Comparison of ENCODE assay signal across 10 mouse cellular contexts in the genomic region with DNA sequence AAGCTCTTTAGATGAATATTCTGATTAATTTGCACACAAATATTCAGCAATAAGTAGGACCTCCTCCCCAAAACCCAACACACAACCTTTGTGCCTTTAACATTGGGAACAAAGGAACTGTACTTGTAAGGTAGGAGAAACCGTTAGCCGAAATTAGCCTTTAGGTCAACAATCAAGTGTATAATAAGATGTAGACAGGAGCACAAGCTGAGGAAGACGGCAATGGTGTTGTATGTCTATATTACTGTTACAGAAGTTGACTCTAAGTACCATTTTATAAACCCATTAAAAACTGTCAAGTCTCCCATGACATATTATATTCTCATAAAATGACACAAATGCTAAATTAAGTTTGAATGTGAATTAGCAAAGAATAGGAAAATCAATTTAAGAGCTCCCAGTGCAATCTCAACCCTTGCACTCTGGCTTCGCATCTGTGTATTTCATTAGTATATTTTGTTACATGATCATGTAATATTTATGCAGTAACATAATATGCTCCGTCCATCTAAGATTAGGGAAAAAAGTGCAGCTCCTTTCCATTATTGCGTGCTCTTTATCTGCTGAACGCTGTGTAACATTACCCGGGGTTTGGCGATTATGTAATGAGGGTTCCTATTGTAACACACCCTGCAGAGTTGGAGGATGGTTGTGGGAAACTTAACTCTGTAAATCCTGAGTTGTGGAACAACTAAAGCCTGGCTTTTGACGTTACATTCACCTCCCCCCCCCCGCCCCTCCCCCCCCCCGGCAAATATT.
DNase-seq lines count a peak whose midpoint lies in the region; ATAC-seq lines count a peak whose summit lies in the region.
"Had no signal": no experiment of that assay in that cellular context is flagged by ENCODE, and none has a peak within 500 bp of the region (broad histone marks: within the 10 kb centered on the region; RNA-seq: fewer than 3 reads in every experiment).

No protein-coding gene starts in this region.

- H3K27me3 ChIP-seq in embryonic facial prominence, embryonic 14.5 days (replicated peaks; ENCODE audit: control insufficient read depth, insufficient read depth, low read length): no peaks in the 10 kb centered on the region
- no peaks in the 10 kb centered on the region for H3K27me3 ChIP-seq in hindbrain, embryonic 13.5 days
- H3K27me3 ChIP-seq in neural tube, embryonic 12.5 days (replicated peaks): no peaks in the 10 kb centered on the region
- H3K27me3 ChIP-seq: heart, embryonic 13.5 days had no signal

- H3K4me2 ChIP-seq in embryonic facial prominence, embryonic 14.5 days (ENCODE audit: low read depth, low read length): peak overlapping the region; percentile 40
- peak overlapping the region; percentile 6; the same call in 1 of the 2 replicates for H3K4me2 ChIP-seq in hindbrain, embryonic 13.5 days
- H3K4me2 ChIP-seq in neural tube, embryonic 12.5 days (replicated peaks): no peak overlapping the region; the same call in 1 of the 2 replicates
- H3K4me2 ChIP-seq: heart, embryonic 13.5 days had no signal

- H3K27ac ChIP-seq in embryonic facial prominence, embryonic 14.5 days (replicated peaks; ENCODE audit: low read depth, low read length): peak overlapping the region; percentile 28; the same call in 1 of the 2 replicates
- no peak overlapping the region for H3K27ac ChIP-seq in hindbrain, embryonic 13.5 days
- H3K27ac ChIP-seq in neural tube, embryonic 12.5 days: no peak overlapping the region
- H3K27ac ChIP-seq: heart, embryonic 13.5 days; macrophage had no signal

- WGBS in embryonic facial prominence, embryonic 14.5 days: 15% methylated on average over 11 of the region's 12 CpGs
- WGBS in hindbrain, embryonic 13.5 days: 19% methylated on average over 11 of the region's 12 CpGs
- WGBS in neural tube, embryonic 12.5 days: 28% methylated on average over 12 of the region's 12 CpGs

- H3K9ac ChIP-seq in embryonic facial prominence, embryonic 14.5 days (ENCODE audit: low read depth, low read length): no peak overlapping the region
- no peak overlapping the region for H3K9ac ChIP-seq in hindbrain, embryonic 13.5 days
- H3K9ac ChIP-seq in neural tube, embryonic 12.5 days: no peak overlapping the region
- H3K9ac ChIP-seq: heart, embryonic 13.5 days had no signal

- peak; percentile 93 for ATAC-seq in embryonic facial prominence, embryonic 14.5 days (ENCODE audit: low read depth)
- ATAC-seq in hindbrain, embryonic 13.5 days (ENCODE audit: low FRiP score): peak; percentile 57; the same call in 1 of the 2 replicates
- ATAC-seq in neural tube, embryonic 12.5 days (ENCODE audit: low FRiP score, low read depth): peak; percentile 74

- no peaks in the 10 kb centered on the region for H3K9me3 ChIP-seq in embryonic facial prominence, embryonic 14.5 days (ENCODE audit: control insufficient read depth, low read length)
- no peaks in the 10 kb centered on the region for H3K9me3 ChIP-seq in hindbrain, embryonic 13.5 days
- no peaks in the 10 kb centered on the region for H3K9me3 ChIP-seq in neural tube, embryonic 12.5 days
- H3K9me3 ChIP-seq: heart, embryonic 13.5 days had no signal

- peak; percentile 31 for DNase-seq in layer of hippocampus, adult 11-12 months (ENCODE audit: low spot score)
- no peak for DNase-seq in layer of hippocampus, adult 9-10 months (ENCODE audit: low spot score)
- DNase-seq in embryonic facial prominence, embryonic 14.5 days (ENCODE audit: low spot score): peak; percentile 93
- no peak for DNase-seq in retina, embryonic 14.5 days (ENCODE audit: low spot score)
- no peak for DNase-seq in spleen, adult 12 weeks (ENCODE audit: low spot score)
- DNase-seq in urinary bladder, postnatal 14 days (ENCODE audit: low spot score): no peak

- H3K4me3 ChIP-seq in embryonic facial prominence, embryonic 14.5 days (ENCODE audit: low read depth, low read length): peak overlapping the region; percentile 6; the same call in 1 of the 2 replicates
- no peak overlapping the region for H3K4me3 ChIP-seq in hindbrain, embryonic 13.5 days
- H3K4me3 ChIP-seq in neural tube, embryonic 12.5 days: no peak overlapping the region
- H3K4me3 ChIP-seq: heart, embryonic 13.5 days had no signal

- no peaks in the 10 kb centered on the region for H3K36me3 ChIP-seq in embryonic facial prominence, embryonic 14.5 days (ENCODE audit: control insufficient read depth, insufficient read depth, low read length)
- no peaks in the 10 kb centered on the region for H3K36me3 ChIP-seq in hindbrain, embryonic 13.5 days
- no peaks in the 10 kb centered on the region for H3K36me3 ChIP-seq in neural tube, embryonic 12.5 days
- H3K36me3 ChIP-seq: heart, embryonic 13.5 days had no signal

- peaks cover 8% of the 10 kb centered on the region; the same call in 1 of the 2 replicates for H3K4me1 ChIP-seq in embryonic facial prominence, embryonic 14.5 days (ENCODE audit: control insufficient read depth, insufficient read depth, low read length)
- H3K4me1 ChIP-seq in hindbrain, embryonic 13.5 days (replicated peaks): no peaks in the 10 kb centered on the region; the same call in 1 of the 2 replicates
- H3K4me1 ChIP-seq in neural tube, embryonic 12.5 days: peaks cover 3% of the 10 kb centered on the region; the same call in 1 of the 2 replicates

Comparison
In these comparisons a context has a peak if more than half of its experiments do, and no peak if none do; other contexts are left out.
1. DNase-seq: peak in layer of hippocampus, adult 11-12 months (single experiment) and embryonic facial prominence, embryonic 14.5 days (single experiment); none in layer of hippocampus, adult 9-10 months (single experiment), retina, embryonic 14.5 days (single experiment), spleen, adult 12 weeks (single experiment) and urinary bladder, postnatal 14 days (single experiment).
2. Peak in every context shown above with its lines, with median percentiles within 50 percentile points of each other: ATAC-seq.